Mouse (Mus musculus) bone marrow macrophage, adult 2 months (primary cell): Measurements from ENCODE around the gene Capns1. TPM values are rescaled to one million over a fixed set of nuclear protein-coding genes. Genes with fewer than 3 reads are reported as not detected.
"Not testable (repeated sequence)": the region's sequence is repeated elsewhere in the genome, so short reads cannot be mapped to it uniquely, and the experiment has no call there.

ENCODE experiments used
- H3K27ac ChIP-seq: 2 replicates; pipeline ENCODE4 v1.5.1; 2012; ENCODE audit warnings: low read depth, low read length; ENCODE audit not compliant: insufficient read depth
- H3K4me1 ChIP-seq: 2 replicates; pipeline ENCODE4 v1.6.1; 2012; ENCODE audit warnings: low read length; ENCODE audit not compliant: control insufficient read depth, insufficient read depth
- H3K4me3 ChIP-seq: 2 replicates; pipeline ENCODE4 v1.5.1; 2012; ENCODE audit warnings: mild to moderate bottlenecking, low read length, moderate library complexity; ENCODE audit not compliant: insufficient read depth
- CTCF ChIP-seq: IDR thresholded peaks from 2 replicates; pipeline ENCODE4 v1.5.1; 2012; ENCODE audit warnings: low read depth, mild to moderate bottlenecking, low read length, moderate library complexity
- POLR2A ChIP-seq: IDR thresholded peaks from 2 replicates; pipeline ENCODE4 v1.6.1; 2012; ENCODE audit warnings: mild to moderate bottlenecking, low read depth, low read length, borderline replicate concordance
- polyA plus RNA-seq: library from polyadenylated mRNA; stranded (reverse); fragments of >200 nt; gene quantifications from 2 replicates; pipeline ENCODE4 v1.2.4, GENCODE M21; 2012; ENCODE audit not compliant: missing spikeins, insufficient read depth, insufficient read length

Capns1 gene
- 501 and 572 TPM in 2 replicates for polyA plus RNA-seq

DNA sequence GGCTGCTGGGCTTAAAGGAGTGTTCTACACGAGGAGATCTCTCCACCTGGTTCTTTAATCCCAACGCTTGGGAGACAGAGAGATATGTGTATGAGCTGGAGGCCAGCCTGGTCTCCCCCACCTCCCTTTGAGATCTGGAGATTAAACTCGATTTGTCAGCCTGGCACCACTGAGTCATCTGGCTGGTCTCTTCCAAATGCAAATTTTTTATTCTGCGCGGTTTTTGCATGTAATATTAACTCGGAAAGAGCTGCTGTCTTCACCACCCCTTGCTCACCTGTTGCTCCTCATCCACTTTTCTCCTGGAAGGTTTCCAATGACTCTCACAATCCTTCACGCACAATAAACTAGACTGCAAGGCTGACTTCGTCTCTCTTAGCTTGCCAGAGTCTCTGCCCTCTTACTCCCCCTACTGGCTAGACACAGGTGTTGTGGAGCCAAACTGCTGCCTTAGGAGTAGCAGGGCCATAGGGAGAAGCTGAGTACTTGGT, at the start of gene Capns1:
TSS of gene Capns1 (minus strand) at position 331 of the 491 bp plus-strand sequence.
- no peak within 1 kb of the TSS for H3K4me3 ChIP-seq
- TF ChIP-seq CTCF: peak; percentile 76
- TF ChIP-seq POLR2A: no peak
- peaks cover 18% of the 10 kb centered on the region for H3K4me1 ChIP-seq
- no peak within 1 kb of the TSS for H3K27ac ChIP-seq

DNA sequence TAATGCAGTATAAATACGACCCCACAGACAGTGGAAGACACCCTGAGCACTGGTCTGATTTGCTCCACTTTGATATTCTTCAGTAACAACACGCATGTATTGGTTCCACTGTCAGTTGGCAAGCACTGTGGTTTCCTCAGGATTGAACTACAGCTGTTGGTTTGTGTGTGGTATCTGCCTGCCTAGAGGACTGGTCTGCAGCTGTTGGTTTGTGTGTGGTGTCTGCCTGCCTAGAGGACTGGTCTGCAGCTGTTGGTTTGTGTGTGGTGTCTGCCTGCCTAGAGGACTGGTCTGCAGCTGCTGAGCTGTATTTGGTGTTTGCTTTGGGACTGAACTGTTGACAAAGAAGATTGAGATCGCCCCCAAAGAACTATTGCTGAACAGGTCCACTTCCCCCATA, 38.8 kb upstream of the Capns1 start:
- H3K27ac ChIP-seq, H3K4me1 ChIP-seq, H3K4me3 ChIP-seq: not testable (repeated sequence)

DNA sequence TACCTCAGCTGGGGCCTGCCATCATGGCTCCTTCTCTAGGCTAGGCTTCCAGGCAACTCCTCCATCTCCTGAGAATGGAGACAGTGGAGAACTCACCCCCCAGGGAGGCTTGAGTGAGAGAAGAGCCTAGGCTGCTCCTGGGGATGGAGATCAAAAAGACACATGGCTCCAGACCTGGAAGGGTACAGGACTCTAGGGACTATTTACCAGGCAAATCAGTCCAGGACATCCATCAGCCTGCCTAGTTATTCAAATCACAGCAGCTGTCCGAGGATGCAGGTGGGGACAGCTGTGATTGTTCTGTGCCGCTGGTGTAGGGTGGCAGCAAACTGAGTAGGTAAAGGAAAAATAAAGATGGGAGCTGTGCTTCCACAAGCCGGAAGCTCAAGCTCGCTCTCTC, 37.0 kb upstream of the Capns1 start, which contains the start of gene Ovol3:
TSS of gene Ovol3 (minus strand) at position 101 of the 400 bp plus-strand sequence.
- Histone ChIP-seq H3K27ac (no peak within 1 kb of the TSS), H3K4me1 (0 out of 2 replicates have a peak, but pooled peaks cover 4% of the 10 kb centered on the region), H3K4me3 (no peak within 1 kb of the TSS)
- TF ChIP-seq CTCF: no peak
- no peak for TF ChIP-seq POLR2A

DNA sequence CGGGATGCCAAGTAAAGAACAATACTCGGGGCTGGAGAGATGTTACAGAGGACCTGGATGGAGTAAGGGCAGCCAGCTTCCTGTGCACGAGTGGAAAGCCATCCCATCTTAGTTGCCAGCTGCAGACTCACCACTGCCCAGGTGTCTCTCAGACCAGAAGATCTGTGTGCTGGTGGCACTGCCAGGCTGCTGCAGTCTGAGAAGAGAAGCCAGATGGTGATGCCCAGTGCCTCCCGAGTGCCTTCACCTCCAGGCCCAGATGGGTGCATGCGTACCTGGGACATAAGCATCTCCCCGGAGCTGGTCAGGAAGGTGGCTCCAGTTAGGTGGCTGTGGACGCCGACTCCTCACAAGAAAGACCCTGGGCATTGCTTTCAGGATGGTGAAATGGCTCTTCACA, 36.5 kb upstream of the Capns1 start:
- H3K27ac ChIP-seq: no peak overlapping the region
- no peak for TF ChIP-seq CTCF
- TF ChIP-seq POLR2A: no peak
- no peak overlapping the region for H3K4me3 ChIP-seq
- H3K4me1 ChIP-seq: 0 out of 2 replicates have a peak, but pooled peaks cover 4% of the 10 kb centered on the region

DNA sequence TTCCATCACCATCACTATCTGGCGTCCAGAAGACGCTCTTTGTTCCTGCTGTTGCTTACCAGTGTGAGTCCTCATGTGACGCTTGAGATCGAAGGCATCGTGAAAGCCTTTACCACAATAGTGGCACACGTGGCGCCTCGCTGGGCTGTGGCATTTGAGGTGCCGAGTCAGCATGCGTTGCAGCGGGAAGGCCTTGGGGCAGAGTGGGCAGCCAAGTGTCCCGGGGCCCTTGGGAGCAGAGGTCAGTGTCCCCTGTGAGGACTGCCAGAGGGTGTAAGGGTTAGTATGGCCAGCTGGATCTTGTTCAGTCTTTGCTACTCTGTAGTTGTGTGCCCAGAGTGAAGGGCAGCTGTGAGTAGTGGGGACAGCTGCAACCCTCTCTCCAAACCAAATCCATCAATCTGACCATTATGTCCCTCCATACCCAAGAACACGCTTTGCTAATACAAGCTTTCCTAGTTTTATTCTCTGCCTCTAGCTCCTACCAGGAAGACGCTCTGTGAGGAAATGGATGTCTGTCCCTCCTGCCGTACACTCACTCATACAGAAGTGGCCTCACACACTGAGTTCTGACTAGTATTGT, 35.8 kb upstream of the Capns1 start:
- H3K4me1 ChIP-seq: 0 out of 2 replicates have a peak, but pooled peaks cover 4% of the 10 kb centered on the region
- H3K4me3 ChIP-seq: no peak overlapping the region
- TF ChIP-seq POLR2A (no peak), CTCF (no peak)
- no peak overlapping the region for H3K27ac ChIP-seq

DNA sequence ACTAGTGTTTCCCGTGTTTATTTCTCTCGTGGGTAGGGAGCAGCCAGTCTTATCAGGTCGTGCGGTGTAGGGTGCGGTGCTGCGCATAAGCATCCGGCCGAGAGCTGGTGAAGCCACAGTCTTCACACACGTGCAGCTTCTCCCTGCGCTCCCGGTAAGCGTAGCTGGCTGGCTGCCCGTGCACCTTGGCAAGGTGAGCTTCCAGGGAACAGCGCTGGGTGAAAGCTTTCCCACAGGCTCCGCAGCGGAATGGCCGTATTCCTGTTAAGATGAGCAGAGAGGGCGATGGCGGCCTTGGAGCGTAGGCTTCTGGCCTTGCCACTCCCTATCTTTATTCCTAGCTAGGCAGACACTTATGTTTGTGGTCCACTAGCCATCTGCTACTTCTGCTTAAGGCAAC, 34.8 kb upstream of the Capns1 start:
- TF ChIP-seq CTCF (no peak), POLR2A (no peak)

DNA sequence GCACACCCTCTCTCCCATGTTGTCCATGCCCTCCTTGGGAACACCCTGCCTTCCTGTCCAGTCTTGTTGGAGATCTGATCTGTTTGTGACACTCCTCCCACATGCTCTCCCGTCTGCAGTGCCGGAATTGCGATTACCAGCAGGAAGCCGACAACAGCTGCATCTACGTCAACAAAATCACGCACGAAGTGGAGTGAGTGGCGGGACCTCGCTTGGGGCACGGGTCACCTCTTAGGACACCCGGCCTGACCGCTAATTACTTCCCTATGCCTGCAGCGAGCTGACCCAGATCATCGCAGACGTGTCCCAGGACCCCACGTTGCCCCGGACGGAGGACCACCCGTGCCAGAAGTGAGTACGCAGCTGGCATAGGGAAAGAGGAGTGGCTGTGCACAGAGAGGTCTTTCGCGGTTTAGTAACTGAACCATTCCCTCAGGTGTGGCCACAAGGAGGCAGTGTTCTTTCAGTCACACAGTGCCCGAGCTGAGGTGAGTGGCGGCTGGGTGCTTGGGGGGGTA, 34.1 kb upstream of the Capns1 start:
- Histone ChIP-seq H3K4me3 (peak overlapping the region; percentile 71), H3K4me1 (0 out of 2 replicates have a peak, but pooled peaks cover 4% of the 10 kb centered on the region), H3K27ac (peak overlapping the region; percentile 54)
- TF ChIP-seq POLR2A (no peak), CTCF (peak; percentile 79)

More for the DNA sequence above, 34.8 kb upstream of the Capns1 start:
- H3K4me3 ChIP-seq: no peak overlapping the region
- H3K27ac ChIP-seq: no peak overlapping the region
- 0 out of 2 replicates have a peak, but pooled peaks cover 4% of the 10 kb centered on the region for H3K4me1 ChIP-seq

DNA sequence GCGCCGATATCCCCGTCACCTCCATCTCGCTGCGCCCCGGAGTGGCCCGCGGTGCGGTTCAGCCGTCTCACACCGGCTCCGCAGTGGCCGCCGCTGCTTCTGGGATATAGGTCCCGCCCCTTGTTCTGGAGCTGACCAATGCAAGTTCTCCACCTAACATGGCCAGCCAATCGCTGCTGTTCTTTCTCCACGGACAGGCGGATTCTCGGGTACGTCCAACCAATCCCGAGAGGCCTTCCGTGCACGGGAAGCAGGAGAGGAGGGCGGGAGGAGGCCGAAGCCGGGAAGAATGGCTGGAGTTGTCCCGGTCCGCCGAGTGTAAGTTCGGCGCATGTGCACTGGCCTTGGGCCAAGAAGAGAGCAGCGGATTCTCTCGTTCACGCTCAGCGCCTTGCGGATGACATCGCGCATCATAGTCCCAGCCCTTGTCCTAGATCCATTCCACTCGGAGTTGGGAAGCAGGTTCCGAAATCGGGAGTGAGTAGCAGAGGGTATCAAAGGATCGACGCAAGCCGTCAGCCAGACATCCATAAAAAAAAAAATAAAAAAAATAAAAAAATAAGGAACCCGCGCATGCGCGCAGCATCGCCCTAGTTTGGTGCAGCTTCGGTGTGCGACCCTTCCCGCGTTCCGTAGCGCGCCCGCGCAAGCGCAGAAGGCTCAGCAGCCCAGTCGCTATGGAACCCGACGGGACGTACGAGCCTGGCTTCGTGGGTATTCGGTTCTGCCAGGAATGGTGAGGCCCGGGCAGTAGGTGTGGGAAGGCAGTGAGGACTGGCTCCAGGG, 33.3 kb upstream of the Capns1 start, which contains the start of the genes Polr2i and Tbcb:
TSS of gene Polr2i (plus strand) at position 280 of the 786 bp plus-strand sequence.
TSS of gene Tbcb (minus strand) at position 604 of the 786 bp plus-strand sequence.
- peak within 1 kb of the TSS; percentile 78 for H3K4me3 ChIP-seq
- H3K27ac ChIP-seq: peak within 1 kb of the TSS; percentile 84
- TF ChIP-seq POLR2A (peak; percentile 62; the same call in 1 of the 2 replicates), CTCF (no peak)
- H3K4me1 ChIP-seq: 0 out of 2 replicates have a peak, but pooled peaks cover 4% of the 10 kb centered on the region

DNA sequence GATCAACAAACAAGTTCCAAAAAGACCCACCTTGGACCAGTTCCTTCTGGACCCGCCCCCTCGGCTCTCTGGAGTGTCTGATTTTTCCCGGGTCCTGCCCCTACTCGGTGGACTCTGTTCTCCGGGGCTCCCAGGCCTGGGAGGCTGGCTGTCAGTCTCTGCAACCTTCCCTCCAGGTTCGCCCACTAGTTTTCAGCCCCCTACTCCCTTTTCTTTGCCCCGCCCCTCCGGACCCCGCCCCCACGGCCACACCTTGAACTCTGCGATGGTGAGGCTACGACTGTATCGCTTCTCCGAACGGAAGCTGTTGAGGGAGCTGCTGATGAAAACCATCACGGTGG, 32.7 kb upstream of the Capns1 start:
- TF ChIP-seq CTCF (no peak), POLR2A (no peak)
- Histone ChIP-seq H3K4me3 (peak overlapping the region; percentile 78), H3K27ac (no peak overlapping the region), H3K4me1 (0 out of 2 replicates have a peak, but pooled peaks cover 4% of the 10 kb centered on the region)
